Mouse (Mus musculus) hindbrain, embryonic 12.5 days (tissue): Measurements from ENCODE around the gene Alpl. TPM values are rescaled to one million over a fixed set of nuclear protein-coding genes. Genes with fewer than 3 reads are reported as not detected.

Experiments used
- ATAC-seq: fragments of 200-750 bp; cut with Nextera tagmentation; 2 replicates; pipeline ENCODE4 v1.8.0; 2017; ENCODE audit warnings: moderate TSS enrichment; ENCODE audit not compliant: low FRiP score
- H3K27ac ChIP-seq: fragments of 300-500 bp; sonication (generic); 2 replicates; pipeline ENCODE4 v1.5.1; 2016; ENCODE audit warnings: mild to moderate bottlenecking
- H3K27me3 ChIP-seq: fragments of 300-500 bp; sonication (generic); 2 replicates; pipeline ENCODE4 v1.6.1; 2016; ENCODE audit warnings: mild to moderate bottlenecking
- H3K36me3 ChIP-seq: fragments of 300-500 bp; sonication (generic); 2 replicates; pipeline ENCODE4 v1.6.1; 2016; ENCODE audit warnings: mild to moderate bottlenecking
- H3K4me1 ChIP-seq: fragments of 300-500 bp; sonication (generic); 2 replicates; pipeline ENCODE4 v1.6.1; 2016
- H3K4me2 ChIP-seq: fragments of 300-500 bp; sonication (generic); replicated peaks from 2 replicates; pipeline ENCODE4 v1.6.1; 2016; ENCODE audit warnings: mild to moderate bottlenecking
- H3K4me3 ChIP-seq: fragments of 300-500 bp; sonication (generic); 2 replicates; pipeline ENCODE4 v1.5.1; 2016; ENCODE audit warnings: mild to moderate bottlenecking
- H3K9ac ChIP-seq: fragments of 300-500 bp; sonication (generic); 2 replicates; pipeline ENCODE4 v1.6.1; 2016; ENCODE audit warnings: mild to moderate bottlenecking, moderate library complexity
- H3K9me3 ChIP-seq: fragments of 300-500 bp; sonication (generic); replicated peaks from 2 replicates; pipeline ENCODE4 v1.6.1; 2016; ENCODE audit warnings: mild to moderate bottlenecking
- WGBS: fragments of 180-500 bp; shearing (Covaris S2); methylation state at CpG from one replicate; pipeline ENCODE4 v1.1.7; 2016; 5-methylcytosine and 5-hydroxymethylcytosine counted together
- polyA plus RNA-seq: library from polyadenylated mRNA; unstranded; fragments of >200 nt; fragmentation: Nextera tagmentation; extraction: Ambion mirVana; gene quantifications from 2 replicates; pipeline ENCODE4 v1.2.1, GENCODE M21; 2016

The Alpl gene
- polyA plus RNA-seq, 1 experiment from 2014 or later: 13.6 TPM

GRCm38 (mm10) chr4:137778397-137779184 is 17.6 kb downstream of the Alpl start:
- Histone ChIP-seq H3K9ac (no peak overlapping the region), H3K27me3 (no peaks in the 10 kb centered on the region), H3K4me3 (no peak overlapping the region), H3K9me3 (no peaks in the 10 kb centered on the region), H3K4me2 (no peak overlapping the region), H3K36me3 (no peaks in the 10 kb centered on the region), H3K4me1 (peaks cover 8% of the 10 kb centered on the region), H3K27ac (no peak overlapping the region)
- WGBS: 84% methylated on average over 17 of the region's 17 CpGs
- no peak for ATAC-seq

- H3K4me3 ChIP-seq: no peak overlapping the region
- no peaks in the 10 kb centered on the region for H3K27me3 ChIP-seq
- no peak overlapping the region for H3K27ac ChIP-seq
- H3K4me1 ChIP-seq: peaks cover 9% of the 10 kb centered on the region
- H3K4me2 ChIP-seq: no peak overlapping the region
- ATAC-seq: no peak
- no peaks in the 10 kb centered on the region for H3K36me3 ChIP-seq
- 85% methylated on average over 4 of the region's 4 CpGs for WGBS
- H3K9ac ChIP-seq: no peak overlapping the region
- H3K9me3 ChIP-seq: no peaks in the 10 kb centered on the region
These were observed 18.3 kb downstream of the Alpl start for GRCm38 (mm10) chr4:137777866-137778265.

GRCm38 (mm10) chr4:137774505-137774904 is 21.7 kb downstream of the Alpl start:
- 81% methylated on average over 6 of the region's 6 CpGs for WGBS
- no peak for ATAC-seq

GRCm38 (mm10) chr4:137774013-137774412 is 22.2 kb downstream of the Alpl start:
- 57% methylated on average over 5 of the region's 5 CpGs for WGBS
- no peak for ATAC-seq
- Histone ChIP-seq H3K9me3 (no peaks in the 10 kb centered on the region), H3K4me2 (no peak overlapping the region), H3K9ac (no peak overlapping the region), H3K27ac (0 out of 2 replicates have a peak overlapping the region, but pooled peaks have one; percentile 25), H3K36me3 (no peaks in the 10 kb centered on the region), H3K4me3 (no peak overlapping the region), H3K4me1 (peaks cover 15% of the 10 kb centered on the region), H3K27me3 (no peaks in the 10 kb centered on the region)

More at GRCm38 (mm10) chr4:137774505-137774904, 21.7 kb downstream of the Alpl start:
- Histone ChIP-seq H3K27me3 (no peaks in the 10 kb centered on the region), H3K4me2 (no peak overlapping the region), H3K9ac (no peak overlapping the region), H3K9me3 (no peaks in the 10 kb centered on the region), H3K36me3 (no peaks in the 10 kb centered on the region), H3K27ac (no peak overlapping the region), H3K4me1 (peaks cover 13% of the 10 kb centered on the region), H3K4me3 (no peak overlapping the region)

GRCm38 (mm10) chr4:137773369-137773899 is 22.8 kb downstream of the Alpl start:
- Histone ChIP-seq H3K4me2 (no peak overlapping the region), H3K27me3 (no peaks in the 10 kb centered on the region), H3K36me3 (no peaks in the 10 kb centered on the region), H3K4me1 (peaks cover 15% of the 10 kb centered on the region), H3K27ac (0 out of 2 replicates have a peak overlapping the region, but pooled peaks have one; percentile 25), H3K9ac (no peak overlapping the region), H3K4me3 (no peak overlapping the region), H3K9me3 (no peaks in the 10 kb centered on the region)
- no peak for ATAC-seq
- WGBS: 10% methylated on average over 2 of the region's 2 CpGs

- H3K36me3 ChIP-seq: no peaks in the 10 kb centered on the region
- no peak overlapping the region for H3K4me3 ChIP-seq
- no peak overlapping the region for H3K27ac ChIP-seq
- no peaks in the 10 kb centered on the region for H3K9me3 ChIP-seq
- no peak for ATAC-seq
- no peak overlapping the region for H3K9ac ChIP-seq
- H3K4me2 ChIP-seq: no peak overlapping the region
- H3K27me3 ChIP-seq: no peaks in the 10 kb centered on the region
- 84% methylated on average over 16 of the region's 16 CpGs for WGBS
- H3K4me1 ChIP-seq: peaks cover 15% of the 10 kb centered on the region
These were observed 23.6 kb downstream of the Alpl start for GRCm38 (mm10) chr4:137772438-137773056.

- ATAC-seq: no peak
- H3K4me1 ChIP-seq: peaks cover 15% of the 10 kb centered on the region
These were observed 24.4 kb downstream of the Alpl start for GRCm38 (mm10) chr4:137771749-137772148.

GRCm38 (mm10) chr4:137770901-137771612 is 25.1 kb downstream of the Alpl start:
- H3K27me3 ChIP-seq: no peaks in the 10 kb centered on the region
- 75% methylated on average over 14 of the region's 14 CpGs for WGBS
- H3K9me3 ChIP-seq: no peaks in the 10 kb centered on the region
- H3K4me1 ChIP-seq: peaks cover 19% of the 10 kb centered on the region
- ATAC-seq: no peak
- H3K36me3 ChIP-seq: no peaks in the 10 kb centered on the region
- H3K4me2 ChIP-seq: no peak overlapping the region
- no peak overlapping the region for H3K9ac ChIP-seq
- H3K27ac ChIP-seq: no peak overlapping the region
- no peak overlapping the region for H3K4me3 ChIP-seq

More at GRCm38 (mm10) chr4:137771749-137772148, 24.4 kb downstream of the Alpl start:
- Histone ChIP-seq H3K9me3 (no peaks in the 10 kb centered on the region), H3K36me3 (no peaks in the 10 kb centered on the region), H3K4me3 (no peak overlapping the region), H3K27ac (no peak overlapping the region), H3K9ac (no peak overlapping the region), H3K4me2 (no peak overlapping the region), H3K27me3 (no peaks in the 10 kb centered on the region)
- 77% methylated on average over 3 of the region's 3 CpGs for WGBS

- Histone ChIP-seq H3K9me3 (no peaks in the 10 kb centered on the region), H3K4me3 (no peak overlapping the region), H3K4me1 (peaks cover 32% of the 10 kb centered on the region), H3K27me3 (no peaks in the 10 kb centered on the region), H3K27ac (no peak overlapping the region), H3K9ac (no peak overlapping the region), H3K4me2 (no peak overlapping the region), H3K36me3 (no peaks in the 10 kb centered on the region)
- 60% methylated on average over 7 of the region's 7 CpGs for WGBS
- ATAC-seq: no peak
These were observed 26.5 kb downstream of the Alpl start for GRCm38 (mm10) chr4:137769635-137770034.

GRCm38 (mm10) chr4:137768831-137769230 is 27.4 kb downstream of the Alpl start:
- Histone ChIP-seq H3K4me2 (no peak overlapping the region), H3K9ac (no peak overlapping the region), H3K27me3 (no peaks in the 10 kb centered on the region), H3K4me1 (peaks cover 34% of the 10 kb centered on the region), H3K36me3 (no peaks in the 10 kb centered on the region), H3K4me3 (no peak overlapping the region), H3K27ac (no peak overlapping the region), H3K9me3 (no peaks in the 10 kb centered on the region)
- 84% methylated on average over 6 of the region's 6 CpGs for WGBS
- no peak for ATAC-seq

- Histone ChIP-seq H3K4me1 (peaks cover 29% of the 10 kb centered on the region), H3K27me3 (no peaks in the 10 kb centered on the region), H3K36me3 (no peaks in the 10 kb centered on the region), H3K9ac (no peak overlapping the region), H3K27ac (no peak overlapping the region), H3K4me2 (no peak overlapping the region), H3K4me3 (no peak overlapping the region), H3K9me3 (no peaks in the 10 kb centered on the region)
- ATAC-seq: no peak
- 75% methylated on average over 5 of the region's 5 CpGs for WGBS
These were observed 27.8 kb downstream of the Alpl start for GRCm38 (mm10) chr4:137768381-137768780.

GRCm38 (mm10) chr4:137766365-137766764 is 29.8 kb downstream of the Alpl start:
- Histone ChIP-seq H3K9ac (no peak overlapping the region), H3K4me2 (no peak overlapping the region), H3K27me3 (no peaks in the 10 kb centered on the region), H3K9me3 (no peaks in the 10 kb centered on the region), H3K36me3 (no peaks in the 10 kb centered on the region), H3K4me3 (no peak overlapping the region), H3K27ac (no peak overlapping the region), H3K4me1 (peaks cover 27% of the 10 kb centered on the region)
- WGBS: 35% methylated on average over 5 of the region's 5 CpGs
- ATAC-seq: no peak
